Mouse (Mus musculus): ENCODE measurements around the gene Ywhab. TPM values are rescaled to one million over a fixed set of nuclear protein-coding genes. Genes with fewer than 3 reads are reported as not detected.

Gene Ywhab
- 140 and 141 TPM in 2 replicates for total RNA-seq (2015)
- total RNA-seq (2017): 54.8 and 57.9 TPM in 2 replicates

GRCm38 (mm10) chr2:163994654-163994976 is at the start of gene Ywhab:
Gene Ywhab (plus strand): TSS chr2:163994960.
- no peak for ATAC-seq (replicated peaks; ENCODE audit: poor library complexity)

GRCm38 (mm10) chr2:163946221-163946620 is 48.5 kb upstream of the Ywhab start:
- ATAC-seq (replicated peaks; ENCODE audit: poor library complexity): no peak

- ATAC-seq (replicated peaks; ENCODE audit: poor library complexity): no peak
Measured at GRCm38 (mm10) chr2:163947976-163948375, 46.8 kb upstream of the Ywhab start.

- peak; percentile 93 for ATAC-seq (replicated peaks; ENCODE audit: poor library complexity)
Measured at GRCm38 (mm10) chr2:163951770-163952169, 43.0 kb upstream of the Ywhab start.

GRCm38 (mm10) chr2:163953622-163954310 is 41.0 kb upstream of the Ywhab start:
- ATAC-seq (replicated peaks; ENCODE audit: poor library complexity): no peak

GRCm38 (mm10) chr2:163964606-163965560 is 29.9 kb upstream of the Ywhab start:
- ATAC-seq (replicated peaks; ENCODE audit: poor library complexity): no peak

GRCm38 (mm10) chr2:163965706-163966105 is 29.1 kb upstream of the Ywhab start:
- no peak for ATAC-seq (replicated peaks; ENCODE audit: poor library complexity)

GRCm38 (mm10) chr2:163968581-163968980 is 26.2 kb upstream of the Ywhab start:
- peak; percentile 86 for ATAC-seq (replicated peaks; ENCODE audit: poor library complexity)

- ATAC-seq (replicated peaks; ENCODE audit: poor library complexity): no peak
Measured at GRCm38 (mm10) chr2:163970326-163970725, 24.4 kb upstream of the Ywhab start.

GRCm38 (mm10) chr2:163974056-163974455 is 20.7 kb upstream of the Ywhab start:
- ATAC-seq (replicated peaks; ENCODE audit: poor library complexity): no peak

- no peak for ATAC-seq (replicated peaks; ENCODE audit: poor library complexity)
Measured at GRCm38 (mm10) chr2:163976448-163976847, 18.3 kb upstream of the Ywhab start.

- no peak for ATAC-seq (replicated peaks; ENCODE audit: poor library complexity)
Measured at GRCm38 (mm10) chr2:163987233-163987632, 7.5 kb upstream of the Ywhab start.

- ATAC-seq (replicated peaks; ENCODE audit: poor library complexity): no peak
Measured at GRCm38 (mm10) chr2:163992871-163993270, 1.9 kb upstream of the Ywhab start.

- peak; percentile 98 for ATAC-seq (replicated peaks; ENCODE audit: poor library complexity)
Measured at GRCm38 (mm10) chr2:163994977-163995862, 460 bp downstream of the Ywhab start.

- ATAC-seq (replicated peaks; ENCODE audit: poor library complexity): no peak
Measured at GRCm38 (mm10) chr2:163996275-163996674, 1.5 kb downstream of the Ywhab start.

GRCm38 (mm10) chr2:163996899-163997298 is 2.1 kb downstream of the Ywhab start:
- ATAC-seq (replicated peaks; ENCODE audit: poor library complexity): no peak

- ATAC-seq (replicated peaks; ENCODE audit: poor library complexity): no peak
Measured at GRCm38 (mm10) chr2:163998981-163999380, 4.2 kb downstream of the Ywhab start.

GRCm38 (mm10) chr2:164002637-164003036 is 7.9 kb downstream of the Ywhab start:
- no peak for ATAC-seq (replicated peaks; ENCODE audit: poor library complexity)

GRCm38 (mm10) chr2:164004503-164004902 is 9.7 kb downstream of the Ywhab start:
- ATAC-seq (replicated peaks; ENCODE audit: poor library complexity): no peak

GRCm38 (mm10) chr2:164006932-164007331 is 12.2 kb downstream of the Ywhab start:
- ATAC-seq (replicated peaks; ENCODE audit: poor library complexity): peak; percentile 53

- ATAC-seq (replicated peaks; ENCODE audit: poor library complexity): no peak
Measured at GRCm38 (mm10) chr2:164007547-164007946, 12.8 kb downstream of the Ywhab start.
